Mouse (Mus musculus): ENCODE measurements around the gene Abca5. TPM values are rescaled to one million over a fixed set of nuclear protein-coding genes. Genes with fewer than 3 reads are reported as not detected.
A peak's percentile ranks its signal among the peaks of the same experiment; 100 is the strongest.

The Abca5 gene
- 9.4 and 9.6 TPM in 2 replicates for polyA plus RNA-seq (2015; fragmentation: Nextera tagmentation; extraction: Ambion mirVana)

DNA sequence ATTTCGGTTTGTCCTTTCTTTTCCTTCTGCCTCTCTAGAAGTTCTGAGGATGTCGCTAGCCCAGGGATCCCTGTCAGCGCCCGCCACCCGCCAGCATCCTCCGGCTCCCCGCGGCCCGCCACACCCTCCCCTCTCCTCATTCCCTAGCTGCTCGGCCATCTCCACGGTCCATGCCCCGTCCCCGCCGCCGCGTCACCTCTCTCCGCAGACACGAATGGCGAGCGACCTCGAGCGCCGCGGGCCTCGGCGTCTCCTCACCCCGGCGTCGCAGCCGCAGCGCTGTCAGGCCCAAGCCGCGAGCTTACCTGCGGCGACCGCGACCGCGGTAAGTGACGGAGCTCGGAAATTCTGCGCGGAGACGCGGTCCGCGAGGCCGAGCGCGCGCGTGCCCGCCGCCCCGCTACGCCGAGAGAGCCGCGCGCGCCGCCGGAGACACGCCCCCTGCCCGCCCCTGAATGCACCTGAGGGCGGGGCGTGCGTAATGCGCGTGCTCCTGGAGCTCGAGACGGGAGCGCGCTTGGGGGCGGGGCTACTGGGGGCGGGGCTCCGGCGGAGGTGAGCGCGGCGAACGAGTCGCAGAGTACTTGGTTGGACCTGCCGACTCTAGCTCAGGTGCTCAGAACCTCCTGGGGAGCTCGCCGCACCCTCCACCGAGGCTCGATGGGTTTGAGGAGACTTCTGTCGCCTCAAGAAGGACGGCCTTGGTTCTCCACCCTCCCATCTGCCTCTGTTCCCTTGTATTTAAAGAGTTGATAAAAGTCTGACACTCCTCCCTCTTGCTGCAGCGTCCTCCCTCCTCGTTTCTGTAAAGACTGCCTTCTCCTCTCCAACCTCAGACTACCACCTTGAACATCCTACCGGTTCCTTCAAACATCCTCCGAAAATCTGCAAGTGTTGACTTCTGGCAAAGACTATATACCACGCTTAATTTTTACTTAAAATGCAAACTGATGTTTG is at the start of gene Abca5:
TSS of gene Abca5 (minus strand) at position 428 of the 957 bp plus-strand sequence.
- ATAC-seq (replicated peaks) = peak; percentile 95
- peak within 1 kb of the TSS; percentile 64 for H3K4me2 ChIP-seq
- peak within 1 kb of the TSS; percentile 74 for H3K4me3 ChIP-seq
- H3K9me3 ChIP-seq = no peaks in the 10 kb centered on the region
- H3K4me1 ChIP-seq = peaks cover 4% of the 10 kb centered on the region
- no peaks in the 10 kb centered on the region for H3K36me3 ChIP-seq (replicated peaks)
- under 1% methylated on average over 93 of the region's 95 CpGs for WGBS
- no peaks in the 10 kb centered on the region for H3K27me3 ChIP-seq (replicated peaks)
- H3K27ac ChIP-seq = peak within 1 kb of the TSS; percentile 82
- peak within 1 kb of the TSS; percentile 74 for H3K9ac ChIP-seq

DNA sequence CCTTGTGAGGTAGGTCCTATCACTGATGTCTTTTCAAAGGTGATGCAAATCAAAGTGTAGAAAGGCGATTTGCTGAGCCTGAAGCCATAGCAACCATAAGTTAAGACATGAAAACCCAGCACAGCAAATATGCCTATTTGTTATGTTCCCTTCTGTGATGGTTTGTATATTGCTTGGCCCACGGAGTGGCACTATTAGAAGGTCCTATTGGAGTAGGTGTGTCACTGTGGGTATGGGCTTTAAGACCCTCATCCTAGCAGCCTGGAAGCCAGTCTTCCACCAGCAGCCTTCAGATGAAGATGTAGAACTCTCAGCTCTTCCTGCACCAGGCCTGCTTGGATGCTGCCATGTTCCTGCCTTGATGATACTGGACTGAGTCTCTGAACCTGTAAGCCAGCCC is 48.0 kb upstream of the Abca5 start:
- no peak overlapping the region for H3K4me3 ChIP-seq
- H3K36me3 ChIP-seq (replicated peaks) = no peaks in the 10 kb centered on the region
- no peak for ATAC-seq (replicated peaks)
- no peak overlapping the region for H3K27ac ChIP-seq
- H3K27me3 ChIP-seq (replicated peaks) = no peaks in the 10 kb centered on the region
- no peak overlapping the region for H3K9ac ChIP-seq
- peaks cover under 1% of the 10 kb centered on the region; the same call in 1 of the 2 replicates for H3K4me1 ChIP-seq
- no peaks in the 10 kb centered on the region for H3K9me3 ChIP-seq
- no peak overlapping the region for H3K4me2 ChIP-seq
- WGBS = 78% methylated on average over 2 of the region's 2 CpGs

DNA sequence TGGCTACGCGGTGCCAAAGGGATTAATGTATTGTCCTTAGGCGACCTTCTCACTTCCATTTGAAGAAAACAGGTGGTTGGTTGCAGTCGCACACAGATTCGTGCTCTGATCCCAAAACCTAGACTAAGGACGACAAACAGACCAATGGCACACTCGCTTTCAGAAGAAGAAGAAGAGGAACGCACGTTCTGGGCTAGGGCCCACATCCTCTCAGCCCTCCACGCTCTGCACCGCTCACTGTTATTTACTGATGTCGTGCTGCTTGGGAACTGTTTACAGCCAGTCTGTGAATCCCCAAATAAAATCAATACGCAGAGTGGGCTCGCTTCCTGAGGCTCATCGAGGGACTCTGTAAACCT is 42.8 kb upstream of the Abca5 start:
- H3K4me2 ChIP-seq = peak overlapping the region; percentile 67
- no peaks in the 10 kb centered on the region for H3K9me3 ChIP-seq
- H3K36me3 ChIP-seq (replicated peaks) = no peaks in the 10 kb centered on the region
- no peak for ATAC-seq (replicated peaks)
- peak overlapping the region; percentile 33 for H3K4me3 ChIP-seq
- H3K4me1 ChIP-seq = peaks cover 11% of the 10 kb centered on the region
- H3K27me3 ChIP-seq (replicated peaks) = no peaks in the 10 kb centered on the region
- no peak overlapping the region for H3K27ac ChIP-seq
- WGBS = 28% methylated on average over 15 of the region's 15 CpGs
- H3K9ac ChIP-seq = no peak overlapping the region

GRCm38 (mm10) chr11:110379661-110380309 is 42.3 kb upstream of the Abca5 start:
- H3K9ac ChIP-seq = peak overlapping the region; percentile 26; the same call in 1 of the 2 replicates
- ATAC-seq (replicated peaks) = no peak; the same call in 1 of the 2 replicates
- 13% methylated on average over 20 of the region's 20 CpGs for WGBS

GRCm38 (mm10) chr11:110374036-110374435 is 36.5 kb upstream of the Abca5 start:
- Histone ChIP-seq H3K4me1 (no peaks in the 10 kb centered on the region), H3K36me3 (replicated peaks) (no peaks in the 10 kb centered on the region), H3K9me3 (no peaks in the 10 kb centered on the region), H3K27ac (no peak overlapping the region), H3K9ac (no peak overlapping the region), H3K27me3 (replicated peaks) (no peaks in the 10 kb centered on the region), H3K4me2 (no peak overlapping the region), H3K4me3 (no peak overlapping the region)
- no peak for ATAC-seq (replicated peaks)
- WGBS = 74% methylated on average over 9 of the region's 9 CpGs

More at GRCm38 (mm10) chr11:110379661-110380309, 42.3 kb upstream of the Abca5 start:
- Histone ChIP-seq H3K36me3 (replicated peaks) (no peaks in the 10 kb centered on the region), H3K4me3 (peak overlapping the region; percentile 33), H3K27ac (no peak overlapping the region), H3K9me3 (no peaks in the 10 kb centered on the region), H3K4me2 (peak overlapping the region; percentile 67), H3K27me3 (replicated peaks) (no peaks in the 10 kb centered on the region), H3K4me1 (peaks cover 11% of the 10 kb centered on the region)

GRCm38 (mm10) chr11:110372266-110372954 is 34.9 kb upstream of the Abca5 start:
- Histone ChIP-seq H3K4me1 (no peaks in the 10 kb centered on the region), H3K4me3 (no peak overlapping the region), H3K4me2 (no peak overlapping the region), H3K27ac (no peak overlapping the region), H3K9me3 (no peaks in the 10 kb centered on the region), H3K36me3 (replicated peaks) (no peaks in the 10 kb centered on the region), H3K27me3 (replicated peaks) (no peaks in the 10 kb centered on the region), H3K9ac (no peak overlapping the region)
- no peak for ATAC-seq (replicated peaks)
- 82% methylated on average over 14 of the region's 15 CpGs for WGBS

- no peak for ATAC-seq (replicated peaks)
- H3K36me3 ChIP-seq (replicated peaks) = no peaks in the 10 kb centered on the region
- H3K9me3 ChIP-seq = no peaks in the 10 kb centered on the region
- no peak overlapping the region for H3K9ac ChIP-seq
- no peak overlapping the region for H3K4me3 ChIP-seq
- H3K4me2 ChIP-seq = no peak overlapping the region
- H3K4me1 ChIP-seq = no peaks in the 10 kb centered on the region
- H3K27me3 ChIP-seq (replicated peaks) = no peaks in the 10 kb centered on the region
- no peak overlapping the region for H3K27ac ChIP-seq
- 72% methylated on average over 8 of the region's 8 CpGs for WGBS
Measured at GRCm38 (mm10) chr11:110371827-110372226, 34.3 kb upstream of the Abca5 start.

- H3K36me3 ChIP-seq (replicated peaks) = no peaks in the 10 kb centered on the region
- WGBS = 24% methylated on average over 15 of the region's 15 CpGs
- no peaks in the 10 kb centered on the region for H3K27me3 ChIP-seq (replicated peaks)
- H3K4me1 ChIP-seq = no peaks in the 10 kb centered on the region
- H3K4me3 ChIP-seq = no peak overlapping the region
- H3K27ac ChIP-seq = no peak overlapping the region
- H3K9ac ChIP-seq = no peak overlapping the region
- no peaks in the 10 kb centered on the region for H3K9me3 ChIP-seq
- ATAC-seq (replicated peaks) = no peak
- no peak overlapping the region for H3K4me2 ChIP-seq
Measured at GRCm38 (mm10) chr11:110369312-110370019, 31.9 kb upstream of the Abca5 start.

- H3K36me3 ChIP-seq (replicated peaks) = no peaks in the 10 kb centered on the region
- 93% methylated on average over 13 of the region's 13 CpGs for WGBS
- H3K4me3 ChIP-seq = no peak overlapping the region
- H3K4me1 ChIP-seq = no peaks in the 10 kb centered on the region
- H3K9ac ChIP-seq = no peak overlapping the region
- no peak for ATAC-seq (replicated peaks)
- no peak overlapping the region for H3K4me2 ChIP-seq
- no peaks in the 10 kb centered on the region for H3K9me3 ChIP-seq
- no peak overlapping the region for H3K27ac ChIP-seq
- no peaks in the 10 kb centered on the region for H3K27me3 ChIP-seq (replicated peaks)
Measured at GRCm38 (mm10) chr11:110367638-110368037, 30.1 kb upstream of the Abca5 start.

DNA sequence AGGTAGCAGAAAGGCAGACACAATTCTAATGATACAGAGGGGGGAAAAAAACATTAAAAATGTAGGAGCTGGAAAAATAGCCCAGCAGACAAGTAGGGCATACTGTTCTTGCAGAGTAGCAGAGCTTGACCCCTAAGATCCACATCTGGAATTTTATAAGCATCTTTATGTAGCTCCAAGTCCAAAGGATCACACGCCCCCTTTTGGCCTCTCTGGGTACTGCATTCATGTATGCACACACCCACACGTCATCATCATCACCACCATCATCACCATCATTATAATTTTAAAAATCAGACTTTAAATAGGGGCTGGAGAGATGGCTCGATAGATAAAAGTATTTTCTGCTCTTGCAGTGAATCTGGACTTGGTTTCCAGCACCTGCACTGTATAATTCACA is 29.4 kb upstream of the Abca5 start:
- no peaks in the 10 kb centered on the region for H3K27me3 ChIP-seq (replicated peaks)
- no peak overlapping the region for H3K4me3 ChIP-seq
- 71% methylated on average over 3 of the region's 3 CpGs for WGBS
- no peak overlapping the region for H3K4me2 ChIP-seq
- no peaks in the 10 kb centered on the region for H3K36me3 ChIP-seq (replicated peaks)
- H3K27ac ChIP-seq = no peak overlapping the region
- H3K9me3 ChIP-seq = no peaks in the 10 kb centered on the region
- no peak overlapping the region for H3K9ac ChIP-seq
- no peaks in the 10 kb centered on the region for H3K4me1 ChIP-seq
- ATAC-seq (replicated peaks) = no peak

DNA sequence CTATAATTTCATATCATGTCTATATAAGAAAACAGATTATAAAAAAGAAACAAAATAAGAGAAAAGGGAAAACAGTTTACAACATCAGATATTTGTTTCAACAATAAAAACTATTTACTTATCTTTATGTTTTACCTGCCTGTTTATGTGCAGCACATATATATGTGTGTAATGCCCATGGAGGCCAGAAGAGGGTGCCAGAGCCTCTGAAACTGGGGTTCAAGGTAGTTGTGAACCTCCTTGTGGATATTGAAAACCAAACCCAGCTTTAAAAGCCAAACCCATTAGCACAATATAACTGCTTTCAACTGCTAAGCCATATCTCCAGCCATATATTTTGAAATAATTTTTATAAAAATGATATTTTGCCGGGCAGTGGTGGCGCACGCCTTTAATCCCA is 27.5 kb upstream of the Abca5 start:
- no peaks in the 10 kb centered on the region for H3K27me3 ChIP-seq (replicated peaks)
- no peak overlapping the region for H3K27ac ChIP-seq
- H3K4me3 ChIP-seq = no peak overlapping the region
- no peaks in the 10 kb centered on the region for H3K4me1 ChIP-seq
- WGBS = 75% methylated on average over 3 of the region's 3 CpGs
- no peak overlapping the region for H3K9ac ChIP-seq
- no peak for ATAC-seq (replicated peaks)
- H3K4me2 ChIP-seq = no peak overlapping the region
- no peaks in the 10 kb centered on the region for H3K9me3 ChIP-seq
- H3K36me3 ChIP-seq (replicated peaks) = no peaks in the 10 kb centered on the region

Data from midbrain, embryonic 15.5 days (tissue).